Comparison of ENCODE assay signal across 12 mouse cellular contexts in the genomic region with DNA sequence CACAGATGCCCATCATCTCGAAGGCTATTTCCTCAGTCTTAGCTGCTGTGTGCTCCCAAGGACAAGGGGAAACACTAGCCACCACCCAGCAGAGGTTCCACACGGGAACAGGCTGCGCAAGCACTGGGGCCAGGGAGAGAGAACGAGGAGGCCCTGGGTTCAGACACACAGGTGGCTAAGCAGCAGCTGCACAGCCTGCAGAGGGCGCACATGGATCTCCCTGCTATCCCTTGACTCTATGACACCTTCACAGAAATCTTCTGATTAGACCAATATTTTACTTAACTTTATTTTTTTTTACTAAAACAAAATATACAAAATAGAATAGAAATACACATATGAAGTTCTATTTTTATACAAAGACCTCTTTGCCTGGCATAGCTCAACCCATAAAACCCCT. TPM values are rescaled to one million over a fixed set of nuclear protein-coding genes. Genes with fewer than 3 reads are reported as not detected.
DNase-seq lines count a peak whose midpoint lies in the region; ATAC-seq and TF ChIP-seq lines count a peak whose summit lies in the region.
"Had no signal": no experiment of that assay in that cellular context is flagged by ENCODE, and none has a peak within 500 bp of the region (broad histone marks: within the 10 kb centered on the region; RNA-seq: fewer than 3 reads in every experiment).

No protein-coding gene starts in this region.

- WGBS in intestine, postnatal 0 days, result 65% methylated on average over 5 of the region's 5 CpGs
- 66% methylated on average over 5 of the region's 5 CpGs for WGBS in intestine, embryonic 16.5 days

- 0 out of 2 replicates have a peak, but pooled peaks cover 2% of the 10 kb centered on the region for H3K9me3 ChIP-seq in intestine, postnatal 0 days (ENCODE audit: control insufficient read depth)
- H3K9me3 ChIP-seq in intestine, embryonic 16.5 days (ENCODE audit: control insufficient read depth, low read length), result no peaks in the 10 kb centered on the region
- H3K9me3 ChIP-seq: limb, embryonic 13.5 days; midbrain, embryonic 13.5 days; neural tube, embryonic 13.5 days had no signal

- H3K27me3 ChIP-seq in intestine, postnatal 0 days (replicated peaks; ENCODE audit: control insufficient read depth, insufficient read depth, low read length), result no peaks in the 10 kb centered on the region
- no peaks in the 10 kb centered on the region for H3K27me3 ChIP-seq in intestine, embryonic 16.5 days (replicated peaks; ENCODE audit: control insufficient read depth, insufficient read depth, low read length)
- H3K27me3 ChIP-seq: neural tube, embryonic 13.5 days had no signal

- no peak for ATAC-seq in CD4-positive, CD25-positive, alpha-beta regulatory T cell, adult 4 months
- ATAC-seq in intestine, postnatal 0 days, result no peak
- ATAC-seq in intestine, embryonic 16.5 days, result no peak

- no peaks in the 10 kb centered on the region for H3K4me1 ChIP-seq in intestine, postnatal 0 days (replicated peaks; ENCODE audit: control insufficient read depth, insufficient read depth, low read length)
- no peaks in the 10 kb centered on the region for H3K4me1 ChIP-seq in intestine, embryonic 16.5 days (ENCODE audit: control insufficient read depth, insufficient read depth, low read length)

- no peak overlapping the region for H3K4me3 ChIP-seq in intestine, postnatal 0 days (ENCODE audit: low read depth, low read length)
- no peak overlapping the region for H3K4me3 ChIP-seq in intestine, embryonic 16.5 days (ENCODE audit: low read length)
- H3K4me3 ChIP-seq: limb, embryonic 13.5 days; midbrain, embryonic 13.5 days; neural tube, embryonic 13.5 days had no signal

- H3K9ac ChIP-seq in intestine, postnatal 0 days (ENCODE audit: low read depth, low read length), result no peak overlapping the region
- H3K9ac ChIP-seq in intestine, embryonic 16.5 days (ENCODE audit: low read depth, low read length), result no peak overlapping the region
- H3K9ac ChIP-seq: limb, embryonic 13.5 days; midbrain, embryonic 13.5 days had no signal

- no peak overlapping the region for H3K4me2 ChIP-seq in intestine, postnatal 0 days (replicated peaks; ENCODE audit: low read depth)
- H3K4me2 ChIP-seq in intestine, embryonic 16.5 days (ENCODE audit: low read depth, low read length), result no peak overlapping the region
- H3K4me2 ChIP-seq: limb, embryonic 13.5 days had no signal

- DNase-seq in CD4-positive, CD25-positive, alpha-beta regulatory T cell, adult 2 months (ENCODE audit: low read depth, low spot score), result peak; percentile 60
- DNase-seq in spleen, adult 18-20 months, result peak; percentile 45 to 56
- no peak for DNase-seq in spleen, adult 12 weeks (ENCODE audit: low spot score)
- peak; percentile 30 for DNase-seq in thymus, postnatal 25 days
- no peak for DNase-seq in urinary bladder, adult 18-20 months (ENCODE audit: low spot score in 2 of 2)

- H3K36me3 ChIP-seq in intestine, postnatal 0 days (ENCODE audit: control insufficient read depth, insufficient read depth), result no peaks in the 10 kb centered on the region
- H3K36me3 ChIP-seq in intestine, embryonic 16.5 days (ENCODE audit: control insufficient read depth, insufficient read depth, low read length), result no peaks in the 10 kb centered on the region
- H3K36me3 ChIP-seq: limb, embryonic 13.5 days; midbrain, embryonic 13.5 days; neural tube, embryonic 13.5 days had no signal

- TF ChIP-seq CTCF in intestine, postnatal 0 days (IDR thresholded peaks at IDR 0.05; ENCODE audit: low read depth), result peak; percentile 50

- H3K27ac ChIP-seq in intestine, postnatal 0 days (ENCODE audit: low read depth, low read length), result no peak overlapping the region
- H3K27ac ChIP-seq in intestine, embryonic 16.5 days (ENCODE audit: low read length), result no peak overlapping the region
- H3K27ac ChIP-seq: limb, embryonic 13.5 days; midbrain, embryonic 13.5 days had no signal

RNA-seq across cellular contexts. Expression of gene BC051142, which starts 1.3 kb away (rescaled TPM):
- 1 to 10 TPM; 1.8 to 1.9 TPM for polyA plus RNA-seq in CD4-positive, CD25-positive, alpha-beta regulatory T cell, adult 4 months (2017; shearing (Covaris generic))
- 1.6 and 1.7 TPM in 2 replicates for polyA plus RNA-seq in intestine, postnatal 0 days (2015; fragmentation: Nextera tagmentation; extraction: Ambion mirVana)
- polyA plus RNA-seq in intestine, embryonic 16.5 days (2015; fragmentation: Nextera tagmentation; extraction: Ambion mirVana), result 0.81 and 1.2 TPM in 2 replicates
- polyA plus RNA-seq: heart, embryonic 16.5 days had no signal

RNA-seq across cellular contexts. Expression of gene Btnl1, which starts 20.4 kb away (rescaled TPM):
- not detected for polyA plus RNA-seq in CD4-positive, CD25-positive, alpha-beta regulatory T cell, adult 4 months (2017; shearing (Covaris generic))
- 114 and 119 TPM in 2 replicates for polyA plus RNA-seq in intestine, postnatal 0 days (2015; fragmentation: Nextera tagmentation; extraction: Ambion mirVana)
- polyA plus RNA-seq in intestine, embryonic 16.5 days (2015; fragmentation: Nextera tagmentation; extraction: Ambion mirVana), result 30.2 and 43.2 TPM in 2 replicates
- polyA plus RNA-seq: limb, embryonic 13.5 days; midbrain, embryonic 13.5 days; neural tube, embryonic 13.5 days had no signal

RNA-seq across cellular contexts. Expression of gene Btnl2, which starts 42.7 kb away (rescaled TPM):
- polyA plus RNA-seq in CD4-positive, CD25-positive, alpha-beta regulatory T cell, adult 4 months (2017; shearing (Covaris generic)), result under 1 TPM in 1 of 2 experiments, not detected in 1; 0.23 TPM
- 43.0 and 43.4 TPM in 2 replicates for polyA plus RNA-seq in intestine, postnatal 0 days (2015; fragmentation: Nextera tagmentation; extraction: Ambion mirVana)
- polyA plus RNA-seq in intestine, embryonic 16.5 days (2015; fragmentation: Nextera tagmentation; extraction: Ambion mirVana), result 10.6 and 16.0 TPM in 2 replicates
- polyA plus RNA-seq: midbrain, embryonic 13.5 days; neural tube, embryonic 13.5 days had no signal

Comparison
In these comparisons a context has a peak if more than half of its experiments do, and no peak if none do; other contexts are left out.
1. DNase-seq: peak in CD4-positive, CD25-positive, alpha-beta regulatory T cell, adult 2 months (single experiment), spleen, adult 18-20 months (2 of 2) and thymus, postnatal 25 days (single experiment); none in spleen, adult 12 weeks (single experiment) and urinary bladder, adult 18-20 months (0 of 2).
2. RNA of gene Btnl1, which starts 20.4 kb away (polyA plus RNA-seq): 114 to 119 TPM in intestine, postnatal 0 days and 30.2 to 43.2 TPM in intestine, embryonic 16.5 days; not detected in CD4-positive, CD25-positive, alpha-beta regulatory T cell, adult 4 months; every median in the first group is over 10 times any median in the second.